Mouse (Mus musculus): ENCODE results near the gene Mblac2. TPM values are rescaled to one million over a fixed set of nuclear protein-coding genes. Genes with fewer than 3 reads are reported as not detected.

Mblac2 gene
- total RNA-seq, 2 experiments from 2014 or later, result 33.1 to 35.4 TPM

- no peak for DNase-seq (ENCODE audit: extremely low spot score in 1 of 2, low spot score in 2 of 2)
Observed at GRCm38 (mm10) chr13:81785766-81786480, 74.8 kb downstream of the Mblac2 start.

GRCm38 (mm10) chr13:81790160-81790559, 79.0 kb downstream of the Mblac2 start:
- intact Hi-C loops (cut with DNase I), result no loop called here
- no peak for DNase-seq (ENCODE audit: extremely low spot score in 1 of 2, low spot score in 2 of 2)

More at GRCm38 (mm10) chr13:81785766-81786480, 74.8 kb downstream of the Mblac2 start:
- intact Hi-C loops (cut with DNase I), result loop anchor here (2.0 to 10.0 kb wide), 5 partner anchors 156 to 1939 kb away; no protein-coding TSS in a partner anchor

- no peak for DNase-seq (ENCODE audit: extremely low spot score in 1 of 2, low spot score in 2 of 2)
- intact Hi-C loops (cut with DNase I), result no loop called here
Observed at GRCm38 (mm10) chr13:81791861-81792260, 80.7 kb downstream of the Mblac2 start.

- intact Hi-C loops (cut with DNase I), result no loop called here
- DNase-seq (ENCODE audit: extremely low spot score in 1 of 2, low spot score in 2 of 2), result no peak
Observed at GRCm38 (mm10) chr13:81793850-81794249, 82.7 kb downstream of the Mblac2 start.

- no peak for DNase-seq (ENCODE audit: extremely low spot score in 1 of 2, low spot score in 2 of 2)
- intact Hi-C loops (cut with DNase I), result no loop called here
Observed at GRCm38 (mm10) chr13:81801121-81801520, 90.0 kb downstream of the Mblac2 start.

Other genes starting within 250 kb of the Mblac2 start
- gene Adgrv1, start 78.2 kb upstream of the Mblac2 start, total RNA-seq (2021), result 1 to 10 TPM; 3.6 to 4.2 TPM
- 10 to 100 TPM; 11.6 to 12.2 TPM for gene Lysmd3, start 53.7 kb upstream of the Mblac2 start, total RNA-seq (2021)
- gene Polr3g, start 328 bp upstream of the Mblac2 start, total RNA-seq (2021), result 1 to 10 TPM; 4.3 to 4.4 TPM
- gene Cetn3, start 71.7 kb downstream of the Mblac2 start, total RNA-seq (2021), result 100 to 1,000 TPM; 195 to 203 TPM